Mouse (Mus musculus) R1 (cell line): ENCODE measurements around the gene Dctn3.
"Not testable (repeated sequence)": the region's sequence is repeated elsewhere in the genome, so short reads cannot be mapped to it uniquely, and the experiment has no call there.

Experiments used
- DNase-seq: peaks from one replicate; pipeline ENCODE4 v3.0.0-alpha.2; 2018; ENCODE audit warnings: low read depth, low spot score

Gene Dctn3

DNA sequence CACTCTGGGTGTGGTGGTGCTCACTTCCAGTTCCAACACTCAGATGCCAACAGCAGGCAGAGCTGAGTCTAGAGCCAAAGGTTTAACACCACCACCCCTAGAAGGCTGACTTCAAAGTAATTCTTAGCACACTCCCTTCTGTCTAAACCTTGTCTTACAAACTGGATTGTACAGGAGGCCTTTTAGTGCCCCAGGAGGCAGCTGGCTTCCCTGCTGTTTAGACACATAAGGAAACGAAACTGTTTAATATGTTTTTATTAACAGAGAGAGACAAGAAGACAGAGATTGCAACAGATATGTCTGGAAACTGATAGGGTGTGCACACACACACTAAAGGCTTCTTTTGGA lies 15.3 kb upstream of the Dctn3 start:
- DNase-seq: no peak

DNA sequence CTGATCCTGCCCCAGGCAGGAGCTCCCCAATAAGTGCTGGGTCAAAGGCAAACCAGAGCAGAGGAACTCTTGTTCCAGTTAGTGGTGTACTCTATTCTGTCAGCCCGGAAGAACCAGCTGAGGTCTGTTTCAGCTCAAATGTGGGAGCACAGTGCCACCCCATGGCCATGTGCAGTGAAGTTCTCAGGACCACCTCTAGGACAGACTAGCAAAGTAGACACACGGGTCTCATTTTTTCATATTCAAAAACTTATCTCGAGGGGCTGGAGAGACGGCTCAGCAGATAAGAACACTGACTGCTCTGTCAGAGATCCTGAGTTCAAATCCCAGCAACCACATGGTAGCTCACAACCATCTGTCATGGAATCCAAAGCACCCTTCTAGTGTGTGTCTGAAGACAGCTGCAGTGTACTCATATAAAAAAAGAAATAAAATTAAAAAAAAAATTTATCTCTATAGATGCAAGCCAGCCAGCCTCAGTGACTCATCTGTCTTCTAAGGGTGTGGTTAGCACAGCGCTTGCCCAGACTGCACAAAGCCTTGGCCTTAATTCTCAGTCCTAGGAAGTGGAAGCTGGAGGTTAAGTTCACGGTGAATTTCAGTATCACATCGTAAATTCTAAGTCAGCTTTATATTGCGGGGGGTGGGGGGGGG lies 14.8 kb upstream of the Dctn3 start:
- DNase-seq: peak; percentile 65

- DNase-seq: peak; percentile 59
These were observed 8.2 kb upstream of the Dctn3 start, which contains the start of gene Arid3c for GRCm38 (mm10) chr4:41731052-41731765. Gene Arid3c, minus strand, starts transcription at chr4:41731142.

GRCm38 (mm10) chr4:41726826-41727621 lies 4.1 kb upstream of the Dctn3 start:
- DNase-seq: no peak

DNA sequence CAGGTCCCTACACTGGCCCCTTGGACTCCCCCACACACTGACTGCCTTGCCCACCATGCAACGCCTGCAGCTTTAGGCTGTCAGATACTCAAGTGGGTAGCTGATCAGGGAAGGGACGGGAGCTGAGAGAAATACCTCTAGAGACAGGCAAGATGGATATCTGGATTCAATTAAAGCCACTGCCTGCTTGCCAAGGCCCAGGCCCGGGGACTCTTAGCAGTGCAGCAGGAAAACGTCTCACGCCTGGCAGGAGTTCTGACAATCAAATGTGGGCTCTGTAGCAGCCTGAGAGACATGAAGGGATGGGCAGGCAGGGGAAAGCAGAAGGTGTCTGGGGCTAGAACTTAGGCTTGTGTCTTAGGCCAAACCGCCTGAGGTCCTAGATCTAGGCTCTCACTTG lies 6.1 kb downstream of the Dctn3 start:
- no peak for DNase-seq

DNA sequence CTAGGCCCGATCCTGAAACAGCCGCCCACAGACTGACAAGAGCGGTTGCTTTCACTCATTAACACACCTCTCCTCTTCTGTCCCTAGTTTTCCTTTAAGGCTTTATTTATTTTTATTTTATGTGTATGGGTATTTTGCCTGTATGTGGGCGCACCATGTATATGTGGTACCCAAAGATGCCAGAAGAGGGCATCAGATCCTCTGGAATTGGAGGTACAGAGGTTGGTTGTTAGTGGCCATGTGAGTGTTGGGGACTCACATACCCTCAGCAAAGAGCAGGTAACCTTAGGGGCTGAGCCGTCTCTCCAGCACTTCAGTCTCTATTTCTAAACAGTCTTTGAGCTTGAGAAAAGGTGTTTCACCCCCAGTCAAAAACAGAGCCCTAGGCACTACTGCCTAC lies 7.4 kb downstream of the Dctn3 start:
- peak; percentile 51 for DNase-seq

DNA sequence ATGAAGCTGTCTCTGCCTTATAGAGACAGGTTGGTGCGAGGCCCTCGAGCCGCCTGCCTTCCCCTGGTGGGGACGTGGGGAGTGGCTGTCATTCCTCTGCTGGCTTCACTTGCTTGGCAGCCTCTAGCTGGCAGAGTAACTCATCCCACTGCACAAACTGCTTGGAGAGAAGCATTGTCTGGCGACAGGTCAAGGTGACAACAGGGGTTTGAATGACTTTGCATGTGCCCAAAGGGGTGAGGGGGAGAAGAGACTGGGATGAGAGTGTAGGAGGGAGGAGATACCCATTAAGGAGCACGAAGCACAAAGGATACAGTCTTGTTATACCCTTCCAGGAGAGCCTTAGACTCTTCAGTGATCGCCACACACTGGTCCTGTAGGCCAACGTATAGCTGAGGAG lies 7.9 kb downstream of the Dctn3 start:
- no peak for DNase-seq

DNA sequence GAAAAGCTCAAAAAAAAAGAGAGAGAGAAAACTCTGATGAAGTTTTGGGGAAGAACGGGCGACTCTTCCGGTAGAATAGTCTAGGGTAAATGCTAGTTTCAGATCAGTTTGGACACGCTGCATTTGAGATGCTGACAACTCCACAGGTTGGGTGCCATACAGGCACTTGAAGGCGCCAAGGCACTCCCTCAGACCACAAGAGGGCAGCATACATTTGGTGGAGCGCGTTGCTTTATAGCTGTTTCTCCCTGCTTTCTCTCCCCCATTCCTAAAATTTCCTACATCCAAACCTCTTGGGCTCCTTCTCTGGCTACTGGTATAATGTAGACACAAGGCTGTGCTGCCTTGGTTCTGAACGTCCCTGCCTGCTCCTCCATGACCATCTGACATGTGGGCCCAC lies 8.7 kb downstream of the Dctn3 start:
- DNase-seq: peak; percentile 75

DNA sequence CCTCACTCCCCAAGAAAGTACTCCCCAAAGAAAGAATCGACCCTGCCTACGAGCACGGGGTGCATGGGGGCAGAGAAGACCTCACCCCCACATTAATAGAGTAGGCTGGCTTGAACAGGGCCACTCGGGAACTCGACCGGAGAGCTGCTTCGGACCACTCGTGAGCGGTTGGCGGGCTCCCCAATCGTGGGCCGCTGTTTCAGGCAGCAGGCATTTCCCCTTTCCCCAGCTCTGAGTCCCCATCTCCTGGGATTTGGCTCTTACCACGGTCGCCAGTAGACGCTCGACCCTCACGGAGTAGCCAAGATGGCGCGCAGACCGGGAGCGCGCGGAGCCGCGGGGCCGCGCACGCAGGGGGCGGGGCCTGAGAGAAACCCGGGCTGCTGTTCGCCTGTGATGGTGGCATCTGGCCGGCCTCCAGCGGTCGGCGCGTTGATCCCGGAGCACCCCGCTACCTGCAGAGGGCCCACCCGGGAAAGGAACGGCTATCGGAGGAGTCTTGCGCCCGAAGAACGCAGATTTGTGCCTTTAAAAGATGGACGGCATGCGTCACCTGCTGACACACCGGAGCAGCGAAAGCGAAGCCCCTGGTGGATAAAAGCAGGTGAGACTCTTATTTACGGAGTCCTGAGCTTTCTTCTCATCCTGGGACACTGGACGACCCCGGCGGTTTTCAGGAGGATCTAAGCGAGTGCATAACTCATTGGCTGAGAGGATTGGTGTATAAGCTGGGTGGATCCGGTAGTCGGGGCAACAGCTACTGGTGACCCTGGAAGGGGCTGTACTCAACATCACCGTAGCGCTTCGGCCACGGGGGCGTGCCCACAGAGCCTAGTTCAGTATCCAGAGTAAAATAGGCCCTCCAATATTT lies 9.5 kb downstream of the Dctn3 start, which contains the start of gene Rpp25l:
Rpp25l (minus strand) TSS at position 338 of the 871 bp plus-strand sequence.
- peak; percentile 85 for DNase-seq

GRCm38 (mm10) chr4:41712421-41713196 lies 10.4 kb downstream of the Dctn3 start:
- peak; percentile 16 for DNase-seq

DNA sequence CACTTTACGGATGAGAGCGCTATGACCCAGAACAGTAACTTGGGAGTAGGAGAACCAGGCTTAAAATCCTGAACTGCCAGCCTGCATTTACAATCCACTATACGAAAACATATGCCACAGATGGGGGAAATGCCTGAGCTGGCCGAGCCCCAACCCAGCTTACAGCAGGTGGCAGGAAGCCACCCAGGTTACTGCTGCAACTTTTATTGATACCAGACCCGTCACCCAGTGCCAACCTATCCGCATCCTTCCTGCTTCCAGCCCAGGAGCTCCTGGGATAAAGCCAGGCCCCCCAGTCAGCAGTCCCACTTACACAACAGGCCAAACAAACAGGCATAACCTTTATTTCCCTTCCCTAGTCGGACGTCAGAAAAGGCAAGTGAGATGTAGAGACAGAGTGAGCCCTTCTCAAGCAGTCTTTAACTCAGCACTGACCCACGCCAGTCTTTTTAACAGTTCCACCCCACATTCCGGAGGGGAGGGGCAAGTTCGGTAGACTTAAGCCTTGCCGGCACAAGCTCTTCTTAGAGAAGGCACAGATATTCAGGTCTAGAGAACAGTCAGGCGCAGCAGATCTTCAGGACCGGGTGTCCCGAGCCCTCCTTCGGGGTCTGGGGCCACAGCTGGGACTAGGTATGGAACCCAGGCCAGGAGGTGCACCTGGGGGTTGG lies 11.1 kb downstream of the Dctn3 start:
- peak; percentile 84 for DNase-seq

GRCm38 (mm10) chr4:41710229-41710628 lies 12.7 kb downstream of the Dctn3 start:
- peak; percentile 30 for DNase-seq

GRCm38 (mm10) chr4:41708192-41708745 lies 14.7 kb downstream of the Dctn3 start:
- DNase-seq: peak; percentile 68

GRCm38 (mm10) chr4:41707011-41707535 lies 15.9 kb downstream of the Dctn3 start:
- peak; percentile 98 for DNase-seq

DNA sequence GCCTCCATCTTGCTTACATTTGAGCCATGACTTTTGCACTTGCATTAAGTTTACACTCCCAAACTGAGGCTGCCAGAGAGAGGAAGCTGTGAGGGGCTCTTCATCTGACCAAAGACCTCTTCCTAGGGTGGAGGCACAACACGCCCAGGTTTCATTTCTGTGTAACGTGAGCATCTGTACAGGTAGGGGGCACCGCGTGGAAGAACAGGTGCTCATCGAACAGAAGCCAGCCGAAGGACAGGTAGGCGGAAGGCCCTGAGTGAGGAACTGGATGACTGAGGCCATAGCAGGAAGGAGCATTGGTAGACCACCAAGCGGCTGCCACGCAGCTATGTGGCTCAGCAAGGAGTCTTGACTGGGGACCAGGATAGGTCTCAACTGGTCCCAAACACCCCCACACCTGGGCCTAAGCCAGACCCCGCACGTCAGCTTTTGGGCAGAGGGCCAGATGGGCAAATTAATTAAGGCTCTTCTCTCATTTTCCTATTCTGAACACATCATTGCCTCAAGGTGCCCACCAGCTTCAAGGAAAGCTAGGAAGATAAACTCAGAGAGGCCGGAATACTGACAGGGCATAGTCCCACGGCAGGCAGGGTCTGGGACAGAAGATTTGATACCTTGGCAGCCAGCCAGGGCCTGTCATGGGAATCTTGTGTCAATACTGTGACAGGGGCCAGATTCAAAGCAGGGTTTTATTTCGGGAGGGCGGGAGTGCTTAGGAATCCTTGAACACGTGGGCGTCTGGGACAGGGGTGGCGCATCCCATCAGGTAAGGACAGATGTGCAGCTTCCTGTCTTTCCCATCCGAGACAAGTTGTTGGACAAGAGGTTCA lies 16.8 kb downstream of the Dctn3 start:
- DNase-seq: no peak

- peak; percentile 46 for DNase-seq
These were observed 18.3 kb downstream of the Dctn3 start for GRCm38 (mm10) chr4:41704651-41705050.

DNA sequence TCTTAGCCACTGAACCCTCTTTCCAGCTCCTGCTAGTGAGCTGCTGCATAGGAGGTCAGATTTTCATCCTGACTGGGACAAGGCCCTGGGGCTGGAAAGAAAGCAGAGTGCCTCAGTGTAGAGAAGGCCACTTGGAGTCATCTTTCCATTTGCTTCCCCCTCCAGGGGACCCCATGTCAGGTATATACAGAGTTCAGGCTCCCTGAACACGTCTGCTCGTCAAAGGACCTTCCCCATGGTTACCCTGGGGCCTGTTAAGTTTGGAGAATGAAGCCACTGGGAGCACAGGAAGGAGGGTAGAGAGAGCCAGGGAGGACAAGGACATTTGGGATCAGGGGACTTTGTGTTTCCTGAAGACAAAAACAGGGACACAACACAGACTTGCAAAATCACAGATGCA lies 20.7 kb downstream of the Dctn3 start:
- not testable (repeated sequence) for DNase-seq

DNA sequence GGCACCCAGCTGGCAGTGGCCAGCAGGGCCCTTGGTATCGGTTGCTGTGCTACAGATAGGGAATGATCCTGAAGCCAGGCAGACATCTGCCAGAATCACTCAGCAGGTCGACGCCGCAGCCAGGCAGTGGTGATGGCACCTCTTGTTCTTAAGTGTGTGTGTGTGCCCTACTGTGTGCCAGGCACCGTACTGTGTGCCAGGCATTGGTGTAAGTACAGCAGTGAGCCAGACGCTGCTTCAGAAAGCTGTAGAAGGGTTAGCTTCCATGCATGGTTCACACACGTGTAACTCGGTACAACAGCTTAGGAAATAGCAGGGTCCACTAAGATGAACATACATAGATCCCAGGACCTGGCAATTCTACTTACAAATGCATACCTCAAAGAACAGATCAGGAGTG lies 22.7 kb downstream of the Dctn3 start:
- not testable (repeated sequence) for DNase-seq

DNA sequence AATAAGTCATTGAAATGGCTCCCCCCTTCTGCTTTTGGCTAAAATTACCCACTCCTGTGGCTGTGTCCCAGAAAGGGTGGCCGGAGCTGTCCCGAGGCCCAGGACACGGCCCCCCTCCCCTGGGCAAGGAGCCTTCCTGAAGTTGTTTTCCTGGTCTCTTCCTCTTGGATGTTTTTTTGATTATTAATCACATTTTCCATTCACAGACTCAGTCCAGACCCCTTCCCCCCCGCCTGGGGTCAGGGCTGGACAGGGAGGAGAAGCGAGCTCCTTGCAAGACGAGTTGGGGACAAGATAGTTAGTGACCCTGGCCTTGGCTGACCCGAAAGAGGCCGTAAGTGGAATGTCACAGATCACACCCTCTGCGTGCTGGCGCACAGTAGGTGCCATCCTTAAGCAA lies 23.2 kb downstream of the Dctn3 start, which contains the start of gene Il11ra1:
Il11ra1 (plus strand) TSS at position 207 of the 400 bp plus-strand sequence.
- DNase-seq: not testable (repeated sequence)
